Mouse (Mus musculus): Measurements from ENCODE around the gene Znrf3. TPM values are rescaled to one million over a fixed set of nuclear protein-coding genes. Genes with fewer than 3 reads are reported as not detected.

Gene Znrf3
- polyA plus RNA-seq, 1 experiment from 2014 or later, result 9.6 TPM

- no peaks in the 10 kb centered on the region for H3K9me3 ChIP-seq
- H3K4me2 ChIP-seq (replicated peaks), result no peak overlapping the region
- no peak for ATAC-seq
These were observed 76.2 kb downstream of the Znrf3 start for GRCm38 (mm10) chr11:5368492-5368891.

DNA sequence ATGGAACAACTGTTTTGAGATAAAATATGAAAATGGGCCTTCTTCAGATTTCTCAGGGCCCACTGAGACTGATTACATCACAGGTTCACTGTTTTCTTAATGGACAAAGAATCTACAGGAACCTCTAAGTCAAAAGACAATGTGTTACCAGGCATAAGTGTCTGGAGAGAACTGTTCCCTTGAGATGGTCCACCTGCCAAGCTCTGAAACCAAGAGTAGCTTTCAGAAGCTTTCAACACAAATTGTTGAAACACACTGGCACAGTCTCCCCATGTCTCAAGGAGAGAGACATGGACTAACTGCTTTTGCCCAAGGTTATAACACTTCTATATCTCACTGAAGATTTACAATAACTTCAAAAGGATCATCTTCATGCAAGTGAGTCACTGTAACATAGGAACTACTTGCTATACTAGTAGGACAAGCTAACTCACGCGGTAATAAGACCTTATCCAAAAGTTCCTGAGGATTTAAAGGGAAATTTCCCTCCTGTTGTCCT lies 89.3 kb downstream of the Znrf3 start:
- no peak overlapping the region for H3K4me2 ChIP-seq (replicated peaks)
- WGBS, result 94% methylated on average over 2 of the region's 2 CpGs
- ATAC-seq, result no peak
- no peak overlapping the region for H3K9ac ChIP-seq
- no peaks in the 10 kb centered on the region for H3K27me3 ChIP-seq (replicated peaks)
- no peak overlapping the region for H3K4me3 ChIP-seq (replicated peaks)
- H3K36me3 ChIP-seq, result no peaks in the 10 kb centered on the region
- no peaks in the 10 kb centered on the region for H3K9me3 ChIP-seq
- no peak overlapping the region for H3K27ac ChIP-seq
- H3K4me1 ChIP-seq (replicated peaks), result no peaks in the 10 kb centered on the region

More at GRCm38 (mm10) chr11:5368492-5368891, 76.2 kb downstream of the Znrf3 start:
- H3K4me1 ChIP-seq (replicated peaks), result no peaks in the 10 kb centered on the region
- no peaks in the 10 kb centered on the region for H3K27me3 ChIP-seq (replicated peaks)
- no peak overlapping the region for H3K4me3 ChIP-seq (replicated peaks)
- no peak overlapping the region for H3K9ac ChIP-seq
- no peak overlapping the region for H3K27ac ChIP-seq
- no peaks in the 10 kb centered on the region for H3K36me3 ChIP-seq

DNA sequence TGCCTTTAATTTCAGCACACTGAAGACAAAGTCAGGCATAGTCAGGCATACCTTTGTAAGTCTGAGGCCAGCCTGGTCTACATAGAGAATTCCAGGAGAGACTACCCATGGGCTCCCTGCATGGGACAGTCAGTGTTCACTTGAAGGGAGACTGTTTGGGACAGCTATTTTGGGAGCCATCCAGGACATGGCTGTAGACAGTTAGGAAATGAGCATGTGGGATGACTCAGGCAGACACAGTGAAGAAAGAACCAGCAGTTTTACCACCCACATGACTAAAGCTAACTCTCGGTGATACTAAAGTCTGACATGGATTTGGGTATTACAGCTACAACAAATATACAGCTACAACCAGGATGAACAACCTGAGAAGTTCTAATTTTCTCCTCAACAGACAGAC lies 89.9 kb downstream of the Znrf3 start:
- H3K4me1 ChIP-seq (replicated peaks), result no peaks in the 10 kb centered on the region
- no peak overlapping the region for H3K9ac ChIP-seq
- H3K4me2 ChIP-seq (replicated peaks), result no peak overlapping the region
- H3K36me3 ChIP-seq, result no peaks in the 10 kb centered on the region
- H3K9me3 ChIP-seq, result no peaks in the 10 kb centered on the region
- ATAC-seq, result no peak
- 62% methylated on average over 1 of the region's 1 CpGs for WGBS
- H3K27me3 ChIP-seq (replicated peaks), result no peaks in the 10 kb centered on the region
- no peak overlapping the region for H3K27ac ChIP-seq
- no peak overlapping the region for H3K4me3 ChIP-seq (replicated peaks)

GRCm38 (mm10) chr11:5353032-5353431 lies 91.6 kb downstream of the Znrf3 start:
- Histone ChIP-seq H3K9me3 (no peaks in the 10 kb centered on the region), H3K9ac (no peak overlapping the region), H3K27me3 (replicated peaks) (no peaks in the 10 kb centered on the region), H3K27ac (no peak overlapping the region), H3K4me2 (replicated peaks) (no peak overlapping the region), H3K4me1 (replicated peaks) (0 out of 2 replicates have a peak, but pooled peaks cover 2% of the 10 kb centered on the region), H3K36me3 (no peaks in the 10 kb centered on the region), H3K4me3 (replicated peaks) (no peak overlapping the region)
- no peak for ATAC-seq

GRCm38 (mm10) chr11:5349483-5349882 lies 95.2 kb downstream of the Znrf3 start:
- WGBS, result 95% methylated on average over 5 of the region's 5 CpGs
- Histone ChIP-seq H3K27me3 (replicated peaks) (no peaks in the 10 kb centered on the region), H3K27ac (no peak overlapping the region), H3K36me3 (no peaks in the 10 kb centered on the region), H3K9me3 (no peaks in the 10 kb centered on the region), H3K4me2 (replicated peaks) (no peak overlapping the region), H3K4me1 (replicated peaks) (0 out of 2 replicates have a peak, but pooled peaks cover 3% of the 10 kb centered on the region), H3K9ac (no peak overlapping the region), H3K4me3 (replicated peaks) (no peak overlapping the region)
- no peak for ATAC-seq

DNA sequence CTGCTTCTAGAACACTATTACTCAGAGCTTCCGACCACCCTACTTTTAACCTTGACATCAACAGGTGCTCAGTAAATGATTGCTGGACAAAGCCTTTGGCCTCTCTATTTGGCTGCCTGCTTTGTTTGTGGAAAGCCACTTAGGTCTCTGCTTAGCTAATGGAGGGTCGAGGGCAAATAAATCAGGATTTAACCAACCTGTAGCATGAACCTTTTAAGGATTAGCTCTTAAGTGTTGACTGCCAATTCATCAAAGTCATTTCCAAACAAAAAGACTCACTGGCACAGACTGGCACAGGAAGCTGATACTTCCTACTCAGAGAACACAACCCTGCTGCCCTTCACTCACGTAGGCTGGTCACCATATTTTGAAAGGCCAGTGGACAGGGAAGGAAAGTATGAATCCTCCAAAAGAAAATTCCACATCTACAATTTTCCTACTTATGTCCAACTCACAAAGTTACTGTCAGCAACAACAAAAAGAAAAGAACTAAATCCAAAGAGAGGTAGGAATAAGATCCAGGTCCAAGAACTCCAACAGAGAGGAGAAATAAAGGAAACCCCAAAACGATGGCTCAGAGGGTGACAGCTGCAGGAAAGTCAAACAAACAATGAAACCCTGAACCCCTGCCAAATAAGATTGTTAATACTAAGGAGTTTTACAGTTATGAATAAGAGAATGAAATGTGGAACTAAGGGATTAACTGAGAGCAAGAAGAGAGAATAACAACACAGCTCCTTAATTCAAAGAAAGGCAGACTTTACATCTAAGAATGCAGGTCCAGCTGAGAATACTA lies 97.6 kb downstream of the Znrf3 start:
- H3K4me2 ChIP-seq (replicated peaks), result no peak overlapping the region
- 40% methylated on average over 4 of the region's 4 CpGs for WGBS
- H3K9me3 ChIP-seq, result no peaks in the 10 kb centered on the region
- H3K4me3 ChIP-seq (replicated peaks), result no peak overlapping the region
- H3K36me3 ChIP-seq, result no peaks in the 10 kb centered on the region
- no peak for ATAC-seq
- H3K27ac ChIP-seq, result no peak overlapping the region
- no peaks in the 10 kb centered on the region for H3K27me3 ChIP-seq (replicated peaks)
- H3K4me1 ChIP-seq (replicated peaks), result 0 out of 2 replicates have a peak, but pooled peaks cover 3% of the 10 kb centered on the region
- no peak overlapping the region for H3K9ac ChIP-seq

- Histone ChIP-seq H3K36me3 (no peaks in the 10 kb centered on the region), H3K4me1 (replicated peaks) (0 out of 2 replicates have a peak, but pooled peaks cover 3% of the 10 kb centered on the region), H3K9ac (no peak overlapping the region), H3K27ac (no peak overlapping the region), H3K27me3 (replicated peaks) (no peaks in the 10 kb centered on the region), H3K9me3 (no peaks in the 10 kb centered on the region), H3K4me3 (replicated peaks) (no peak overlapping the region), H3K4me2 (replicated peaks) (no peak overlapping the region)
- no peak for ATAC-seq
- WGBS, result 92% methylated on average over 4 of the region's 4 CpGs
These were observed 100.9 kb downstream of the Znrf3 start for GRCm38 (mm10) chr11:5343748-5344147.

DNA sequence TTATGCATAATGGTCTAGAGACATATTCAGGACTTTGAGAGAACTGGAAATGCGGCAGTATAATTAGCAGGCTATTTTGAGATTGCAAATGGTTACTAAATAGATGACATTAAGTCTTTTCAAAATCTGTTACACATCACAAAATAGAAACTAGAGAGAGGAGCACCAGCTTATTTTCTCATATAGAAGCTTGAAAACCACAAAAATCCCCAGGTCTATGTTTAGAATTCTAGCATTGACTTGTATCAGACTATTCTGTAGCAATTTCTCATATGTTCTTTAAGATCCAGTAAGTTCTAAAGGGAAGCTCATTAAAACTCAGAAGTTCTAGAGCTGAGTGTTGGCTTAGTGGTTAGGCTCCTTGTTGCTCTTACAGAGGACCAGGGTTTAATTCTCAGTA lies 104.9 kb downstream of the Znrf3 start:
- ATAC-seq, result no peak
- WGBS, result 96% methylated on average over 1 of the region's 1 CpGs

GRCm38 (mm10) chr11:5336852-5337251 lies 107.8 kb downstream of the Znrf3 start:
- H3K4me2 ChIP-seq (replicated peaks), result no peak overlapping the region
- no peak overlapping the region for H3K9ac ChIP-seq
- WGBS, result 89% methylated on average over 7 of the region's 7 CpGs
- no peaks in the 10 kb centered on the region for H3K27me3 ChIP-seq (replicated peaks)
- H3K9me3 ChIP-seq, result no peaks in the 10 kb centered on the region
- peaks cover 2% of the 10 kb centered on the region; the same call in 1 of the 2 replicates for H3K36me3 ChIP-seq
- no peak overlapping the region for H3K27ac ChIP-seq
- H3K4me1 ChIP-seq (replicated peaks), result no peaks in the 10 kb centered on the region
- no peak for ATAC-seq
- H3K4me3 ChIP-seq (replicated peaks), result no peak overlapping the region

More for the DNA sequence above, 104.9 kb downstream of the Znrf3 start:
- H3K9me3 ChIP-seq, result no peaks in the 10 kb centered on the region
- no peaks in the 10 kb centered on the region for H3K27me3 ChIP-seq (replicated peaks)
- H3K4me1 ChIP-seq (replicated peaks), result no peaks in the 10 kb centered on the region
- H3K4me2 ChIP-seq (replicated peaks), result no peak overlapping the region
- H3K27ac ChIP-seq, result no peak overlapping the region
- H3K36me3 ChIP-seq, result no peaks in the 10 kb centered on the region
- no peak overlapping the region for H3K4me3 ChIP-seq (replicated peaks)
- no peak overlapping the region for H3K9ac ChIP-seq

DNA sequence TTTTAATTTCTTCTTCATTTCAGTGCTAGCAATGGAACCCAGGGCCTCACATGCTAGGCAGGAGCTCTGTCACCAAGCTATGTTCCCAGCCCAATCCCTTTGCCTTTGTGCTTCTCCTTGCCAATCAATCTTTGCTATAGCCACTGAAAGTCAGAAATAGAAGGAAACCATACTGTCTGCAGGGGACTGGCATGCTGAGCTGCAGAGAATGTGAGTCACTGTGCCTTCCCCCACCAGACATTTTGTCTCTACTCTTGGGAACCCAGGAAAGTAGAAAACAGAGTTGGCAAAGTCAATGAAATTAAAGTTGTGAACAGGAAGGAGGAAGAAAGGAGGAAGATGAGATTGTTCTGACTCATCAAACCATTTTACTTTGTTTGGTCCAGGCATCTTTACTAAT lies 108.4 kb downstream of the Znrf3 start:
- ATAC-seq, result no peak
- Histone ChIP-seq H3K4me1 (replicated peaks) (no peaks in the 10 kb centered on the region), H3K4me2 (replicated peaks) (no peak overlapping the region), H3K4me3 (replicated peaks) (no peak overlapping the region), H3K9ac (no peak overlapping the region), H3K9me3 (no peaks in the 10 kb centered on the region), H3K27ac (no peak overlapping the region), H3K27me3 (replicated peaks) (no peaks in the 10 kb centered on the region), H3K36me3 (peaks cover 2% of the 10 kb centered on the region; the same call in 1 of the 2 replicates)

DNA sequence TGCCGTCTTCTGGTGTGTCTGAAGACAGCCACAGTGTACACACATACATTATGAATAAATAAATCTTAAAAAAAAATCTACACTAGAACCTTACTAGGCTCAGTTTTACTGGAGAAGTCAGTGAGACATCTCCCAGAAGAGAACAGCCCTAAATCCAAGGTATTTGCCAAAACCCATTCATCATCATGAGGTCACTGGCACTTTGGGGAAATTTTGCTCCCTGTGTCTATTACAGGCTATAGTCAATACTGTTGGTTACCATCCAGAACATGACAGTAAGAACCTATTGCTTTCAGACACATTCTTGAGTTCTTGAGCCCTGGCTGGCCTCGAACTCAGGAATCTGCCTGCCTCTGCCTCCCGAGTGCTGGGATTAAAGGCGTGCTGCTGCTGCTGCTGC lies 113.8 kb downstream of the Znrf3 start:
- no peak overlapping the region for H3K9ac ChIP-seq
- WGBS, result 92% methylated on average over 4 of the region's 4 CpGs
- no peak overlapping the region for H3K4me2 ChIP-seq (replicated peaks)
- H3K27ac ChIP-seq, result no peak overlapping the region
- H3K4me3 ChIP-seq (replicated peaks), result no peak overlapping the region
- H3K4me1 ChIP-seq (replicated peaks), result no peaks in the 10 kb centered on the region
- no peaks in the 10 kb centered on the region for H3K9me3 ChIP-seq
- peaks cover 2% of the 10 kb centered on the region; the same call in 1 of the 2 replicates for H3K36me3 ChIP-seq
- no peak for ATAC-seq
- no peaks in the 10 kb centered on the region for H3K27me3 ChIP-seq (replicated peaks)

GRCm38 (mm10) chr11:5327693-5328092 lies 117.0 kb downstream of the Znrf3 start:
- ATAC-seq, result no peak
- H3K4me3 ChIP-seq (replicated peaks), result no peak overlapping the region
- no peak overlapping the region for H3K9ac ChIP-seq
- no peaks in the 10 kb centered on the region for H3K9me3 ChIP-seq
- peaks cover 2% of the 10 kb centered on the region; the same call in 1 of the 2 replicates for H3K36me3 ChIP-seq
- H3K27ac ChIP-seq, result no peak overlapping the region
- H3K4me1 ChIP-seq (replicated peaks), result no peaks in the 10 kb centered on the region
- WGBS, result 58% methylated on average over 1 of the region's 1 CpGs
- H3K27me3 ChIP-seq (replicated peaks), result no peaks in the 10 kb centered on the region
- H3K4me2 ChIP-seq (replicated peaks), result no peak overlapping the region

DNA sequence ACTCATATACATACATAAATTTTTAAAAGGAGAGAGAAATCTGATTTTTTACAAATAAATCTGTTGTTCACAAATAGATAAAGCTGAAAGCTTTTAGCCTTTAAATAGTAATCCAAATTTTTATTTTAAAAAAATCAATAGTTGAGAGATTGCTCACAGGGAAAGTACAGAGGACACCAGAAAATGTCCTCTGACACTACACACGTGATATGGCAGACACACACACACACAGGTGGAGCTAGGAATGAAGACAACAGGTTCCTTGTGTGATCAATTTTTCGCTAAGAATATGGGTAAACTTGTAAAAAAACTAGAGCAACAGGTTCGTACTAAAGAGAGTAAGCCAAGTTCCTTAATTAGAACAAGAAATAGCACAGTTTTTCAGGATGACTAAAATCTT lies 118.4 kb downstream of the Znrf3 start:
- no peaks in the 10 kb centered on the region for H3K36me3 ChIP-seq
- ATAC-seq, result no peak
- H3K9ac ChIP-seq, result no peak overlapping the region
- no peaks in the 10 kb centered on the region for H3K27me3 ChIP-seq (replicated peaks)
- no peaks in the 10 kb centered on the region for H3K4me1 ChIP-seq (replicated peaks)
- no peak overlapping the region for H3K27ac ChIP-seq
- no peak overlapping the region for H3K4me3 ChIP-seq (replicated peaks)
- H3K9me3 ChIP-seq, result no peaks in the 10 kb centered on the region
- H3K4me2 ChIP-seq (replicated peaks), result no peak overlapping the region
- 87% methylated on average over 3 of the region's 3 CpGs for WGBS
